Mouse (Mus musculus): Measurements from ENCODE around the gene Arvcf.

GRCm38 (mm10) chr16:18400028-18400427 is 52.0 kb downstream of the Arvcf start:
- TF ChIP-seq GATA1 (IDR thresholded peaks at IDR 0.05; ENCODE audit: borderline replicate concordance, low read length) (no peak), FLI1 (IDR thresholded peaks at IDR 0.05; ENCODE audit: low read length) (no peak)
